Mouse (Mus musculus): Measurements from ENCODE around the gene Clec16a. TPM values are rescaled to one million over a fixed set of nuclear protein-coding genes. Genes with fewer than 3 reads are reported as not detected.

Clec16a gene
- polyA plus RNA-seq (2016; fragmentation: Nextera tagmentation; extraction: Ambion mirVana), result 34.6 and 40.6 TPM in 2 replicates

DNA sequence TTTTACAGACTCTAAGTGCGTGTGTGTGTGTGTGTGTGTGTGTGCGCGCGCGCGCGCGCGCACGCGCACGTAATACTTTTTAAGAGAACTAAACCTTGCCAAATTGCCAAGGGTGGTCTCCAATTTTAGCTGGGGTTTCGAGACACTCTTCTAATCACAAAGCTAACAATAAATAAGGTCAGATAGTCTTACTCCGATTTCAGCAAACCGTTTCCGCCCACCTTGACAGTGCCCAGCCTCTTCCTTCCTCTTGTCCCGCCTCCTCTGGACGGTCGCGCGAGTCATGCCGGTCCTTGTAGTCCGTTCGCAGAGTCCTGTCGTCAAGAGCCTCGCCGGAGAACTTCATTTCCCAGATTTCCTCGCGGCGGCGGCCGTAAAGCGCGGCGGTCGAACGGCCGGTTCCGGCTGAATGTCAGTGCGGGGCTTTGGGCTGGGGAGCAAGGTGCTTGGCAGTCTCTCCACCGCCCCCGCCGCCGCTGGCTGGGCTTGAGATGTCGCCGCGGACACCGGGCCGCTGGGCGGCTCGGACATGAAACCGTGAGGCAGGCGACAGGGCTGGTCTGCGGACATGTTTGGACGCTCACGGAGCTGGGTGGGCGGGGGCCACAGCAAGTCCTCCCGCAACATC is at the start of gene Clec16a:
Gene Clec16a (plus strand): TSS at position 345 of the 628 bp plus-strand sequence.
- Histone ChIP-seq H3K36me3 (no peaks in the 10 kb centered on the region), H3K4me1 (replicated peaks) (peaks cover 32% of the 10 kb centered on the region), H3K4me2 (peak within 1 kb of the TSS; percentile 80), H3K27me3 (no peaks in the 10 kb centered on the region), H3K27ac (0 out of 2 replicates have a peak within 1 kb of the TSS, but pooled peaks have one; percentile 59), H3K9me3 (no peaks in the 10 kb centered on the region), H3K9ac (replicated peaks) (peak within 1 kb of the TSS; percentile 79), H3K4me3 (replicated peaks) (peak within 1 kb of the TSS; percentile 89)
- peak; percentile 88 for ATAC-seq (ENCODE audit: insufficient number of reproducible peaks, insufficient read depth, low FRiP score, low TSS enrichment, low read depth)
- under 1% methylated on average over 58 of the region's 58 CpGs for WGBS

DNA sequence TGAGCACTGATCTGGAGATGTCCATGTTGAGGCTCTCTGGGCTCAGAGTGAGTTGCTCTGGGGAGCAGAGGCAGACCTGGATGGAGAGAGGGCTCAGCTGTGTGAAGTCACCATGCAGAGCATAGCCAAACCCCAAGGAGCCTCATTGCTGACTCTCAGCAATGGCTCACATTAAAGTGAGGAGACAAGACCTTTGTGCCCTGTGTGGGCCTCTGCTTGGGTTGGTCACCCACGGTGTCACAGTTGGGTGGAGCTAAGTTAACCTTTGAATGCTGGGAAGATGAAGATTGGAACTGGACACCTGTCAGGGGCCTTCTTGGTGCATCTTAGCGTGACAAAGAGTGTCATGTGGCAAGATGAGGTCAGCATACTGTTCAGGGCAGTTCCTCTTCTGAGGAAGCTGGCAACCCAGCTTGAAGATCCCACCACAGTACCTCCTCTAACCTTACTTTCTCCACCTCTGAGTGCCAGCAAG is 49.3 kb upstream of the Clec16a start:
- Histone ChIP-seq H3K9ac (replicated peaks) (no peak overlapping the region), H3K4me1 (replicated peaks) (no peaks in the 10 kb centered on the region), H3K4me3 (replicated peaks) (no peak overlapping the region), H3K9me3 (no peaks in the 10 kb centered on the region), H3K4me2 (no peak overlapping the region), H3K27me3 (peaks cover 11% of the 10 kb centered on the region), H3K27ac (no peak overlapping the region), H3K36me3 (no peaks in the 10 kb centered on the region)
- no peak for ATAC-seq (ENCODE audit: insufficient number of reproducible peaks, insufficient read depth, low FRiP score, low TSS enrichment, low read depth)
- WGBS, result 67% methylated on average over 2 of the region's 2 CpGs

DNA sequence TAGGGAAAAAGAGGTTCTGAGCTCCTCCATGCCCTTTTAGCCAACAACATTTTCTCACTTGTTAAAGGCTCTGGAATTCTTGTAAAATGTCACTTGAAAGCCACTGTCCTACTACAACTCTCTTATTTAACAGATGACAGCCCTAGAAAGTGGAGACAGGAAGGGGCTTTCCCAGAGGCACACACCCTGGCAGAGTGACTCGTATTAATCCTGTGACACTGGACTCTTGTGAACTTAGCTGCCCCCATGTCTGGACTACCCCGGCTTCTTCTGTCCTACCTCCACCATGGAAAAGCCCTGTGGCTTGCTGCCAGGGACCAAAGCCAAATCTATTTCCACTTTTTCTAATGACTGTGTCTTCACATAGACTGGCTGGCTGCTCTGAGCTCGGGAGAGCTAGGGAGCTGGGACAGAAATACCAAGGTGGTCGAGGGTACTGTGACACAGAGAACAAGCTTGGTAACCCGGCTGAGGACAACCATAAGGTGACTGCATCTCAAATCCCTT is 47.0 kb upstream of the Clec16a start:
- Histone ChIP-seq H3K4me3 (replicated peaks) (no peak overlapping the region), H3K27me3 (peaks cover 19% of the 10 kb centered on the region), H3K4me1 (replicated peaks) (no peaks in the 10 kb centered on the region), H3K4me2 (no peak overlapping the region), H3K9ac (replicated peaks) (no peak overlapping the region), H3K36me3 (no peaks in the 10 kb centered on the region), H3K9me3 (no peaks in the 10 kb centered on the region), H3K27ac (no peak overlapping the region)
- no peak for ATAC-seq (ENCODE audit: insufficient number of reproducible peaks, insufficient read depth, low FRiP score, low TSS enrichment, low read depth)
- 62% methylated on average over 5 of the region's 5 CpGs for WGBS

DNA sequence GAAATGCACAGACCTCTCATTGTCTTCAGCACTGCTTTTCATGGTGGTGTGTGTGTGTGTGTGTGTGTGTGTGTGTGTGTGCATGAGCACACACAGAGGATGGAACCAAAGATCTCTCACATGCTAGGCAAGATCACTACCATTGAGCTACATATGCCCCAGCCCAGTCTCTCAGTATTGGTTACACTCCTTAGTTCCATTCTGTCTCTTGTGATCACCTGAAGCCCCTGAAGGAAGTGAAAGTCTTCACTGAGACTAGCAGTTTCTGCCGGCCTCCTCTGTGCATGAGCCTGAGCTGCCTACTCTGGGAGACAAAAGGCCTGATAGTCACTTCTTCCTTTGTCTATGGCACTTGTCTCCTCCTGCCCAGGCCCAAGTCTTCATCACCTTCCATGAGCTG is 46.0 kb upstream of the Clec16a start:
- Histone ChIP-seq H3K9ac (replicated peaks) (no peak overlapping the region), H3K27me3 (peaks cover 13% of the 10 kb centered on the region; the same call in 1 of the 2 replicates), H3K36me3 (no peaks in the 10 kb centered on the region), H3K4me3 (replicated peaks) (no peak overlapping the region), H3K4me2 (no peak overlapping the region), H3K4me1 (replicated peaks) (no peaks in the 10 kb centered on the region), H3K9me3 (no peaks in the 10 kb centered on the region), H3K27ac (no peak overlapping the region)
- WGBS, result 65% methylated on average over 1 of the region's 1 CpGs
- ATAC-seq (ENCODE audit: insufficient number of reproducible peaks, insufficient read depth, low FRiP score, low TSS enrichment, low read depth), result no peak

DNA sequence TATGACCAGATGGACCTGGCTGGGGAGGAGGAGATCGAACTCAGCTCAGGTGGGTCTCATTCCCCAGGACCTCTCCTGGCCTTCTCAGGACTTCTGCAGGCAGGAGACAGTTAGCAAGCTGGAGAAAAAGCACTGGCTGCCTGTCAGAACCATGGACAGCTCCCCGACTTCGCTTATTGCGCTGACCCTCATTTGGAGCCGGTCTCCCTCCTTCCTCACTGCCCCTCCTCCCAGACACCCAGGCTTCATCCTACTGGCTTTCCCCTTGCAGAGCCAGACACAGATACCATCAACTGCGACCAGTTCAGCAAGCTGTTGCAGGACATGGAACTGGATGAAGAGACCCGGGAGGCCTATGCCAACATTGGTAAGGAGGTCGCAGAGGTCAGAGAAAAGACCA is 43.3 kb upstream of the Clec16a start:
- no peak for ATAC-seq (ENCODE audit: insufficient number of reproducible peaks, insufficient read depth, low FRiP score, low TSS enrichment, low read depth)
- H3K4me1 ChIP-seq (replicated peaks), result no peaks in the 10 kb centered on the region
- no peaks in the 10 kb centered on the region for H3K36me3 ChIP-seq
- H3K9ac ChIP-seq (replicated peaks), result no peak overlapping the region
- H3K9me3 ChIP-seq, result no peaks in the 10 kb centered on the region
- H3K27ac ChIP-seq, result no peak overlapping the region
- peaks cover 13% of the 10 kb centered on the region for H3K27me3 ChIP-seq
- no peak overlapping the region for H3K4me3 ChIP-seq (replicated peaks)
- 8% methylated on average over 8 of the region's 8 CpGs for WGBS
- no peak overlapping the region for H3K4me2 ChIP-seq

DNA sequence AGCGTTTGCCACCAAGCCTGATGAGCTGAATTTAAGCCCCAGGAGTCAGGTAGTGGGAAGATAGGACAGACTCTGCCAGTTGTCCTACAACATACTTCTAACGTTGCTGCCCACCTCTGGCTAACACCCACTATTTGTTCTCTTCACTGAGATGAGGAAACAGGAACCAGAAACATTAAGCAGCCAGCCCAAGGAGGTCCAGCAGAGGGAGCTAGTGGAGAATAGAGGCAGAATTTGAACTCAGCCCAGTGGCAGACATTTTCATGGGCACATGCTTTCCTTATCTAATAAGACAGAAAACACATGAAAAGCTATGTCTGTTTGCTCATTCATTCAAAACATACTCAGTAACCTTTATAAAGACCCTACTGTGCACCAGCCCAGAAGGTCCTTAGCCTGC is 42.1 kb upstream of the Clec16a start:
- no peaks in the 10 kb centered on the region for H3K4me1 ChIP-seq (replicated peaks)
- no peak overlapping the region for H3K27ac ChIP-seq
- WGBS, result 70% methylated on average over 2 of the region's 2 CpGs
- H3K9me3 ChIP-seq, result no peaks in the 10 kb centered on the region
- no peak overlapping the region for H3K9ac ChIP-seq (replicated peaks)
- no peaks in the 10 kb centered on the region for H3K36me3 ChIP-seq
- ATAC-seq (ENCODE audit: insufficient number of reproducible peaks, insufficient read depth, low FRiP score, low TSS enrichment, low read depth), result no peak
- no peak overlapping the region for H3K4me2 ChIP-seq
- no peak overlapping the region for H3K4me3 ChIP-seq (replicated peaks)
- H3K27me3 ChIP-seq, result peaks cover 13% of the 10 kb centered on the region

DNA sequence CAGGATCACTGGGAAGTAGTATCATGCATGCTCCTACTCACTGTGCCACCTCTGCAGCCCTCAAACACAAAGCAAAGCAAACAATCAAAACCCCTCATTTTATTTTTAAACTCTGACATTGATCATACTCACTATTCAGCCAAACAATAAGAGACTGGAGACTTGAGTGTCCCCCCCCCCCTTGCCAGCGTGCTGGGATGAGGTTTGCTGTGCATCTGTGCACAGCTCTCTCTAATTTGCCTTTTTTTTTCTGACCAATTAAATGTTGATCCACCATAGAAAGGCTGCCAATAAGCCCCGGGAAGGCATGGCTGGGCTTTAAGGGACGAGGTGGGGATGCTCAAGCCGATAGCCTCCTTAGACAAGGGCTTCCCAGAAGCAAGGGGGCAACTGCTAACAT is 37.7 kb upstream of the Clec16a start:
- Histone ChIP-seq H3K9ac (replicated peaks) (no peak overlapping the region), H3K9me3 (no peaks in the 10 kb centered on the region), H3K4me3 (replicated peaks) (no peak overlapping the region), H3K27ac (no peak overlapping the region), H3K36me3 (no peaks in the 10 kb centered on the region), H3K4me2 (no peak overlapping the region), H3K4me1 (replicated peaks) (no peaks in the 10 kb centered on the region), H3K27me3 (peaks cover 2% of the 10 kb centered on the region)
- 61% methylated on average over 4 of the region's 4 CpGs for WGBS
- ATAC-seq (ENCODE audit: insufficient number of reproducible peaks, insufficient read depth, low FRiP score, low TSS enrichment, low read depth), result no peak

DNA sequence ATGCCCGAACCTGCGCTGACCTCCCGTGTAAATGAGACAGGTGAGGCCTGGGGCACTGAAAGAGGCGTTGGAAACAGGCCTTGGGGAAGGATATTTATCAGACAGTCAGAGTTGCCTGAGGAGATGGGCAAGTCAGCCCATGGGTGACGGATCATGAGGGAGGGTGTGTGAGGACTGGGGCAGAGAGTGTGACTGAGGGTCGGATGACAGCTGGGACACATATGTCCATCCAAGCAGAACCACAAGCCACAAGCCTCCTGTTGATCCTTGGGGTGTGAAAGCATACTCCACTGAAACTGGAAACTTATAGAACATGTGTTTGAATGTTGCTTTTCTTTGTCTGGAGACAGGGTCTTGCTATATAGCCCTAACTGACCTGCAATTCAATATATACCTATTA is 36.4 kb upstream of the Clec16a start:
- Histone ChIP-seq H3K27ac (no peak overlapping the region), H3K36me3 (no peaks in the 10 kb centered on the region), H3K27me3 (no peaks in the 10 kb centered on the region; the same call in none of the 2 replicates), H3K4me3 (replicated peaks) (no peak overlapping the region), H3K9me3 (no peaks in the 10 kb centered on the region), H3K9ac (replicated peaks) (no peak overlapping the region), H3K4me2 (no peak overlapping the region), H3K4me1 (replicated peaks) (no peaks in the 10 kb centered on the region)
- 58% methylated on average over 6 of the region's 6 CpGs for WGBS
- ATAC-seq (ENCODE audit: insufficient number of reproducible peaks, insufficient read depth, low FRiP score, low TSS enrichment, low read depth), result no peak

DNA sequence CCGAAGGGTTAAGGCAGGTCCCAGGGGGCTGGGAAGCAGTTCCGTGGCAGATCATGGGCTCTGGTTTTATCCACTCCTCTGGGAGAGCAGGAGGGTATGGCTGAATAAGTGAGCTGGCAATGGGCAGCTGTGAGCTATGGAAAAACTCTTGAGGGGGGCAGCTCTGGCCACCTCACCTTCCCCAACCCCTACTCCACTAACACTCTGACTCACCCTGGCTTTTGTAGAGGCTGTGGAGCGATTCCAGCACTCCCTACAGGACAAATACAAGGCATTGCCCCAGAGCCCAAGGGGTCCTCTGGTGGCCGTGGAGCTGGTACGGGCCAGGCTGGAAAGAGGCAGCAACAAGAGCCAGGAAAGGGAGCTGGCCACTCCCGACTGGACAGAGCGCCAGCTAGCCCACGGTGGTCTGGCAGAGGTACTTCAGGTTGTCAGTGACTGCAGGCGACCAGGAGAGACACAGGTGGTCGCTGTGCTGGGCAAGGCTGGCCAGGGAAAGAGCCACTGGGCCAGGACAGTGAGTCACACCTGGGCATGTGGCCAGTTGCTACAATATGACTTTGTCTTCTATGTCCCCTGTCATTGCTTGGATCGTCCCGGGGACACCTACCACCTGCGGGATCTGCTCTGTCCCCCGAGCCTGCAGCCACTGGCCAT is 34.5 kb upstream of the Clec16a start:
- Histone ChIP-seq H3K27ac (no peak overlapping the region), H3K27me3 (no peaks in the 10 kb centered on the region; the same call in none of the 2 replicates), H3K4me1 (replicated peaks) (no peaks in the 10 kb centered on the region), H3K36me3 (no peaks in the 10 kb centered on the region), H3K9ac (replicated peaks) (no peak overlapping the region), H3K9me3 (no peaks in the 10 kb centered on the region), H3K4me2 (no peak overlapping the region), H3K4me3 (replicated peaks) (no peak overlapping the region)
- no peak for ATAC-seq (ENCODE audit: insufficient number of reproducible peaks, insufficient read depth, low FRiP score, low TSS enrichment, low read depth)
- WGBS, result 57% methylated on average over 14 of the region's 14 CpGs

DNA sequence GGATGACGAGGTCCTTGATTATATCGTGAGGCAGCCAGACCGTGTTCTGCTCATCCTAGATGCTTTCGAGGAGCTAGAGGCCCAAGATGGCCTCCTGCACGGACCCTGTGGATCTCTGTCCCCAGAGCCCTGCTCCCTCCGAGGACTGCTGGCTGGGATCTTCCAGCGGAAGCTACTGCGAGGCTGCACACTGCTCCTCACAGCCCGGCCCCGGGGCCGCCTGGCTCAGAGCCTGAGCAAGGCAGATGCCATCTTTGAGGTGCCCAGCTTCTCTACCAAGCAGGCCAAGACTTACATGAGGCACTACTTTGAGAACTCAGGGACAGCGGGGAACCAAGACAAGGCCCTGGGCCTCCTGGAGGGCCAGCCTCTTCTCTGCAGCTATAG is 34.0 kb upstream of the Clec16a start:
- no peak overlapping the region for H3K4me3 ChIP-seq (replicated peaks)
- no peak overlapping the region for H3K4me2 ChIP-seq
- H3K4me1 ChIP-seq (replicated peaks), result no peaks in the 10 kb centered on the region
- WGBS, result 86% methylated on average over 12 of the region's 12 CpGs
- no peaks in the 10 kb centered on the region for H3K9me3 ChIP-seq
- no peaks in the 10 kb centered on the region; the same call in 1 of the 2 replicates for H3K27me3 ChIP-seq
- no peak overlapping the region for H3K27ac ChIP-seq
- H3K36me3 ChIP-seq, result no peaks in the 10 kb centered on the region
- no peak for ATAC-seq (ENCODE audit: insufficient number of reproducible peaks, insufficient read depth, low FRiP score, low TSS enrichment, low read depth)
- H3K9ac ChIP-seq (replicated peaks), result no peak overlapping the region

DNA sequence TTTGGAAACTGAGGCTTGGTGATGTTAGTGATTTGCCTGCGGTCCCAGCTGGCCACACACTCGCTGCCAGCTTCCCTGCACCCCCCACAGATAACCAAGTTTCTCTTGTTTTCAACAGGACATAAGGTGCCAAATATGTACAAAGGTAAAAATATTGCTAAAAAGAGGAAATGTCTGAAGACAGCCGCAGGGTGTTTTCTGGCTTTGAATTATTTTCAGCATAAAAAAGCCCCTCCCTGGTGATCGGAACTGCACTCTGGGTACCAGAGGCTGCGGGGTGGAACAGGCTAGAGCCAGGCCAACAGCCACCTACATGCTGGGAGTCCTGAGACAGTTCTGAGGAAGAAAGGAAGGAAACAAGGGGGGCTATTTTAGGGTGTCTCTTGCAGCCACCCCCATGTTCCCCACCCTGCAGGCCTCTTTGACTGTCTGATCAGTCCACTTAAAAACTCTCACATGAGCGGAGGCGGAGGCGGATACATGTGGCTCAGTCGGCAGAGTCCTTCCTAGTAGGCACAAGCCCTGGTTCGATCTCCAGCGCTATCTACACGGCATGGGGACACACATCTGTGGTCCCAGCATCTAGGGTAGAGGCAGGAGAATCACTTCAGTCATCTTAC is 29.1 kb upstream of the Clec16a start:
- Histone ChIP-seq H3K4me1 (replicated peaks) (peaks cover 11% of the 10 kb centered on the region), H3K9me3 (no peaks in the 10 kb centered on the region), H3K27me3 (no peaks in the 10 kb centered on the region), H3K27ac (no peak overlapping the region), H3K4me3 (replicated peaks) (no peak overlapping the region), H3K36me3 (no peaks in the 10 kb centered on the region), H3K4me2 (no peak overlapping the region), H3K9ac (replicated peaks) (no peak overlapping the region)
- 93% methylated on average over 12 of the region's 12 CpGs for WGBS
- ATAC-seq (ENCODE audit: insufficient number of reproducible peaks, insufficient read depth, low FRiP score, low TSS enrichment, low read depth), result no peak

Measured in limb, embryonic 12.5 days (tissue).